9 mouse cellular contexts compared by ENCODE assay signal in the genomic region with DNA sequence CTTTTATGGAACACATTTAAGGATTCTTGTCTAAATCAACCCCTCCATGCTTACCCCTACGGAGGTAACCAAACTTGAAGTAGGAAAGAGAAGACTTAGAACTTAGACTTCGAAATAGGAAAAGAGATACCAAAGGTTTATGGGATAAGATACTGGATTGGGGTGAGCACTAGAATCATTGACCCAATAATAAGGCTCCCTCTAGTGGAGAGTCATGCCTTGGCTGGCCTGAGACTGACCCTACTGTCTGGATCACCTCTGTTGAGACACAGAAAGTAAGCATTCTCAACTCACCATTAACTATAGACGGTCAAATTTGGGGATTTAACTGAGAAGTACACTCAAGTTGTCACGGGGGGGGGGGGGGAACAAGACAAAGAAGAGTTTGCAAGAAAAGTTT.
DNase-seq lines count a peak whose midpoint lies in the region; ATAC-seq and TF ChIP-seq lines count a peak whose summit lies in the region.
"Had no signal": no experiment of that assay in that cellular context is flagged by ENCODE, and none has a peak within 500 bp of the region (broad histone marks: within the 10 kb centered on the region; RNA-seq: fewer than 3 reads in every experiment).

No protein-coding gene starts in this region.

- no peaks in the 10 kb centered on the region for H3K4me1 ChIP-seq in lung, adult 2 months (ENCODE audit: control insufficient read depth, insufficient read depth, low read length)
- H3K4me1 ChIP-seq: embryonic facial prominence, embryonic 12.5 days; stomach, embryonic 15.5 days had no signal

- TF ChIP-seq POLR2A in lung, adult 2 months (IDR thresholded peaks at IDR 0.05; ENCODE audit: borderline replicate concordance, extremely low read depth, low read depth, low read length): no peak

- no peak overlapping the region for H3K4me3 ChIP-seq in lung, adult 2 months (replicated peaks; ENCODE audit: extremely low read depth, low read depth, low read length)
- H3K4me3 ChIP-seq: embryonic facial prominence, embryonic 12.5 days; stomach, embryonic 15.5 days had no signal

- DNase-seq in lung, adult 2 months: no peak
- DNase-seq in lung, postnatal 25 days (ENCODE audit: low spot score): no peak
- DNase-seq in adrenal gland, postnatal 10 days: peak; percentile 61
- DNase-seq in embryo, embryonic 10.5 days (ENCODE audit: low spot score): peak; percentile 75
- peak; percentile 64 for DNase-seq in kidney, adult 9 months
- no peak for DNase-seq in thymus, postnatal 4 days

- no peak for ATAC-seq in inflammation-experienced regulatory T-cells, adult 6 months

- 0 out of 2 replicates have a peak, but pooled peaks have one; percentile 21 for TF ChIP-seq CTCF in lung, adult 2 months (IDR thresholded peaks at IDR 0.05; ENCODE audit: insufficient read depth, low read length)

- WGBS in lung, adult 2 months: 51% methylated on average over 4 of the region's 4 CpGs

Comparison
In these comparisons a context has a peak if more than half of its experiments do, and no peak if none do; other contexts are left out.
1. DNase-seq: peak in adrenal gland, postnatal 10 days (single experiment), embryo, embryonic 10.5 days (single experiment) and kidney, adult 9 months (single experiment); none in lung, adult 2 months (single experiment), lung, postnatal 25 days (single experiment) and thymus, postnatal 4 days (single experiment).